Mouse (Mus musculus) erythroblast, adult 5-6 weeks (primary cell): ENCODE measurements around the gene Ablim1. TPM values are rescaled to one million over a fixed set of nuclear protein-coding genes. Genes with fewer than 3 reads are reported as not detected.

Experiments used
- ATAC-seq: replicated peaks from 2 replicates; pipeline ENCODE4 v1.8.0; 2016; ENCODE audit warnings: moderate number of reproducible peaks, mild to moderate bottlenecking, moderate TSS enrichment, inconsistent platforms; ENCODE audit not compliant: poor library complexity, low FRiP score, severe bottlenecking
- total RNA-seq, 2 experiments: library from RNA; stranded (forward) in 1 of 2; stranded (reverse) in 1 of 2; fragments of 150-400 nt in 1 of 2; fragments of 200-764, 138-1000 nt in 1 of 2; gene quantifications; 2 replicates each; pipeline versions ENCODE4 v1.2.3 to v1.2.4; 2015 to 2017; ENCODE audit warnings: low replicate concordance in 2 of 2

The Ablim1 gene
- total RNA-seq, 2 experiments from 2014 or later: 1.0 to 1.5 TPM

DNA sequence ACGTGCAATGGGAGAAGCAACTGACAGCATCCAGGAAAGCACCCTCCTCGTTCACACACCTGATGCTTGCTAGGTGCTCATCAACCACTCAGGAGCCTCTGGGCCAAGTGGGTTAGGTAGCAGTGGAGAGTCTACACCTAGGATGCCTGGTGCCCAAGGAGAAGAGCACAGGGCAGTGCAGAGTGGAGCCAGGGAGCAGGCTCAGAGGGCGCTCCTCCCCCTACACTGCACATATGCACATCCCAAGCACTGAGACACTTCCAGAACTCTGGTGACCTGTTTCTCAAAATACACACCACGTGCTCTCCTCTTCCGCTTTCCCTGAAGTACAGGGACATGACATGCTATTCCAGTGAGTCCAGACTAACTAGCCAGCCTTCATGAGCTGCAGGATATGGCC is 142.4 kb downstream of the Ablim1 start:
- no peak for ATAC-seq

GRCm38 (mm10) chr19:57170880-57171279 is 143.8 kb downstream of the Ablim1 start:
- ATAC-seq: no peak

- ATAC-seq: no peak
These were observed 145.2 kb downstream of the Ablim1 start for GRCm38 (mm10) chr19:57169485-57169884.

GRCm38 (mm10) chr19:57167721-57168120 is 147.0 kb downstream of the Ablim1 start:
- no peak for ATAC-seq

- ATAC-seq: no peak
These were observed 149.8 kb downstream of the Ablim1 start for GRCm38 (mm10) chr19:57164882-57165281.

DNA sequence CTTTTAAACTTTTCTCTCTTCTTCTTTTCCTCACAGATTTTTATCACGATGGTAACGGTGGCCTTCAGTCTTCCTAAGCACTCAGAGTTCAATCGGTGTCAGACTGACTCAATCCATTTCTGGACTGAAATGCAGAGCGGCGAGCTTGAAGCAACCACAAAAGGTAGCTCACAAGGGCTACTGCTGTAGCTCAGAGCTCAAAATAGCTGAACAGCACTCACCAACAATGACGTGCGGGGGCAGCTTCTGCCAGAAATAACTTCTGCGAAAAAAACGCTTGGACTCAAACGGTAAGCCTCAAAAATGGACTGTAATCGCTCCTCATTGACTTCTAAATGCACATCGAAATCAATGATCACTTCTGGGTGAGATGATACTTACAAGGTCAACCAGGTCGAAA is 151.4 kb downstream of the Ablim1 start:
- ATAC-seq: no peak

DNA sequence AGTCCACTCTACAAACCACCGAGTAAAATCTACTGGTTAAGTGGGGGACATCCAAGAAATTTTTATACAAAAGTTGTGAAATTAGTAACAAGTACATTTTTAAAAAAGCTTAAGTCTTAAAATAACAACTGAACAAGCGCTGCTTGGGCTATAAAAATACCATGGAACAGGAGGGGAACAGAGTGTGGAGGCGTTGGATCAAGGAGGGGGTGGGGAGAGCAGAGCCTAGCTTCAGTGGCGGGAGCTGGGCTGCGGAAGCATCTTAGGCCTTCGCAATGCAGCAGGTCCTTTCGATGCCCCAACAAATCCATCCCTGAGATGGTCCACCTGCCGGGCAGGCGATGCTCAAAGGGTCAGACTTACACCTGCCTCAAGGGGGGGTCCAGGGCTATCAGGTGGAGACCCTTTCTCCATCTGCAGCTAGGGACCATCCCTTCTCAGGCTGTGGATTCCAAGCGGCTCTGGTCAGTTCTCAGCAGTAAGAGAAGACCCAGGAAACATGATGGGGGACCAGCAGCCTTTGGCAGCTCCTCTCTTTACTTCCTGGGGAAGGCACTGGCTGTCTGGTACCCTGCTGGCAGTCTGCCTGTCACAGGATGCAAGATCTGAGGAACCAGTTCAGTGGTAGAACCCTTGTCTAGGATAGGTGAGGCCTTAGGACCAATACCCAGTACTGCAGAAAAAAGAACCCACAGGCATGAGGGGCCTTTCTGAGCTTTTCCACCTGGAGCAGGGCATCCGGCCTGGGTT is 152.6 kb downstream of the Ablim1 start:
- no peak for ATAC-seq

DNA sequence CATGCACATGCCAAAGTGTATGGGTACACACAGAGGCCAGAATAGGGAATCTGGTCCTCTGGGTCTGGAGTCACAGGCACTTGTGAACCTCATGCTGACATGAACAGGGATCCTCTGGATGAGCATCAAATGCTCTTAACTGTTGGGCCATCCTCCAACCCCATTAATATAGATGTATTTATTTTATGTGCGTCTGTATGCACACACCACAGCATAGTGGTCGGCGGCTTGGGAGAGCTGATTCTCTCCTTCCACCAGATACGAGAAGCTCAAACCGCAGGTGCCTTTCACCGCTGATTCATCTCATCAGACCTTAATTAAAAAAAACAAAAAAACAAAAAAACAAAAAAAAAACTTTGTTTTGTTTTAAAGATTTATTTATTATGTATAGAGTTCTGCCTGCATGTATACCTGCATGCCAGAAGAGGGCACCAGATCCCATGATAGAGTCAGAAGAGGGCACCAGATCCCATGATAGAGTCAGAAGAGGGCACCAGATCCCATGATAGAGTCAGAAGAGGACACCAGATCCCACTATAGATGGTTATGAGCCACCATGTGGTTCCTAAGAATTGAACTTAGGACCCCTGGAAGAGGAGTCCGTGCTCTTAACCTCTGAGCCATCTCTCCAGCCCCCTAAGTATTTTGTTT is 153.6 kb downstream of the Ablim1 start:
- ATAC-seq: no peak

- no peak for ATAC-seq
These were observed 156.9 kb downstream of the Ablim1 start for GRCm38 (mm10) chr19:57157731-57158343.

GRCm38 (mm10) chr19:57155121-57155884 is 159.4 kb downstream of the Ablim1 start:
- ATAC-seq: no peak

DNA sequence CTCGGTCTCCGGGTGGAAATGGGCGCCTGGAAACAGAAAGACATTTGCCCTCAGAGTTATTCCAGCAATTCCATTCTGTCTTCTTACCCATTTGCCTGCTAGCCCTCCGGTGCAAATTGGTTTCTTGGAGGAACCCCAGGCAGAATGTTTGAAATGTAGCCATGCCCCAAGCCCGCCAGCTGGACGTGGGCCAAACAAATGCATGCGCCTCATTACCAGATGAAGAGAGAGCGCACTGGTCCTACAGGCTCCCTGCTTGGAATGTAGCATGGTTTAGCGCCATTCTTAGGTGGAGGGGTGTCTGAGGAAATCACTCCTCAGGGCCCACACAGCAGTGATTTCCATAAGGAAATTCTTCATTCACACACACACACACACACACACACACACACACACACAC is 162.4 kb downstream of the Ablim1 start:
- no peak for ATAC-seq

- ATAC-seq: no peak
These were observed 163.2 kb downstream of the Ablim1 start for GRCm38 (mm10) chr19:57151504-57151903.

GRCm38 (mm10) chr19:57150275-57150674 is 164.4 kb downstream of the Ablim1 start:
- ATAC-seq: no peak

DNA sequence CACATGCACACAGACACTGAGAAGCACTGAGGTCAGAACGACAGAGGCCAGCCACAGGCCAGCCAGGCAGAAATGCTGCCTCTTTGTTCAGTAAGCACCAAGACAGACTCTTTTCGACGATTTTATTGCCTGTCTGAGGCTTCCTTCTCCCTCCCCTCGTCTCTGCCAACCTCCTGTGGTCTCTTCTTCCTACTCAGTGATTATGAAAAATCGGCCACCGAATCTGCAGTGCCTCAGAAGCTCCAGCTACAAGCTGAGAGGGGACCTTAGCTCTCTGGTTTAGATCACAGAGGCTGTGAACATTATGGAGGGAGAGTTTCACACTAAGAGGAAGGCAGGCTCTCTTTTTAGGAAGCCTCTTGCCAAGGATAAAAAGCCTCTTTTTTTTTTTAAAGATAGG is 167.0 kb downstream of the Ablim1 start:
- no peak for ATAC-seq

GRCm38 (mm10) chr19:57146936-57147335 is 167.8 kb downstream of the Ablim1 start:
- no peak for ATAC-seq

DNA sequence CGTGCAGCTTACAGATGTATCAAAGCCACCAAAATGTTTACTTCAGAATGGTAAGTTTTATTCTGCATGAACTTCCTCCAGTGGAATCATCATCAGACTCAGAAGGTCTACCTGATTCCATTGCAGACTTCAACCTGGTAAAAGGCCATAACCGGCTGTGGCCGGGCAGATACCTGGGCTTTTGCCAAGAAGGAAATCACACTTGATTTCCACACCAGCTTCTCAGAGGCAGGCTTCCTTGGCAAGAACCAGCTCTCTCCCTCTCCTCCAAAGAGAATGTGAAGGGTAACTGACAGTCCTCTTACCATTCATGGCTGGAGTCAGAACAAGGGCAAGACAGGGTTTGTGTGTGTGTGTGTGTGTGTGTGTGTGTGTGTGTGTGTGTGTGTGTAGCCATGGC is 171.1 kb downstream of the Ablim1 start:
- ATAC-seq: no peak

GRCm38 (mm10) chr19:57141756-57142461 is 172.8 kb downstream of the Ablim1 start:
- ATAC-seq: no peak

DNA sequence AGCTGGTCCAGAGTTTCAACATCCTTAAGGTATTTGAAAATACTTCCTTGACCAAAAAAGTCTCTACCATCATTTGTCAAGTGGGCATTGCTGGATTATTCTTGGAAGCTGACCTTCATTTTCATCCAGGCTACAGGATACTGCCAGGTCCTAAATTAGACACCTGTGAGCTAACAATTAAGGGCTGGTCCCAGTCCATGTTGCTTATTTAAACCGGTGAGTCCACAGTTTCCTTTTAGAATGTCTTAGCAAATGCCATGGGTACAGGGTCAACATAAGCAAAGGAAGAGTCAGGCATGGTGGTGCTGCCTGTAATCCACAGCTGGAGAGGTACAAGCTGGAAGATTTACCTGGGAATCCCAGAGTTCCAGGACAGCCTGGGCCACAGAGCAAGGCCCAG is 173.8 kb downstream of the Ablim1 start:
- ATAC-seq: no peak

GRCm38 (mm10) chr19:57140071-57140470 is 174.6 kb downstream of the Ablim1 start:
- ATAC-seq: no peak
